Mouse (Mus musculus) CH12.LX (cell line): Measurements from ENCODE around the gene Egfl7. TPM values are rescaled to one million over a fixed set of nuclear protein-coding genes. Genes with fewer than 3 reads are reported as not detected.

Source experiments
- DNase-seq: peaks from one replicate; pipeline ENCODE4 v3.0.0-alpha.2; 2013; ENCODE audit errors: extremely low read depth
- H3K27ac ChIP-seq: 2 replicates; pipeline ENCODE4 v1.5.1; 2012; ENCODE audit warnings: low read depth, mild to moderate bottlenecking, control low read depth, moderate library complexity; ENCODE audit not compliant: insufficient read depth
- H3K27me3 ChIP-seq: replicated peaks from 2 replicates; pipeline ENCODE3; 2012; ENCODE audit warnings: inconsistent platforms
- H3K36me3 ChIP-seq, 2 experiments: replicated peaks in 1 of 2; 2 replicates each; pipeline versions ENCODE3 to v1.6.1; 2012; ENCODE audit warnings: inconsistent platforms in 1 of 2, low read length in 1 of 2, mild to moderate bottlenecking in 1 of 2, mixed read lengths in 1 of 2, moderate library complexity in 1 of 2; ENCODE audit not compliant: control insufficient read depth in 1 of 2, insufficient read depth in 1 of 2
- H3K4me1 ChIP-seq, 2 experiments: 2 replicates each; pipeline ENCODE4 v1.6.1; 2012; ENCODE audit warnings: inconsistent platforms in 1 of 2, moderate library complexity in 1 of 2; ENCODE audit not compliant: insufficient read depth in 2 of 2, control insufficient read depth in 1 of 2
- H3K4me2 ChIP-seq: 2 replicates; pipeline ENCODE4 v1.6.1; 2012; ENCODE audit warnings: low read depth, mild to moderate bottlenecking, control low read depth; ENCODE audit not compliant: poor library complexity, insufficient read depth, severe bottlenecking
- H3K4me3 ChIP-seq, 3 experiments: fragments of 150-350 bp in 1 of 3; sonication (generic) in 1 of 3; replicated peaks in 1 of 3; 2 replicates each; pipeline versions ENCODE3 to v1.5.1; 2011 to 2012; ENCODE audit warnings: low read depth in 2 of 3, low read length in 2 of 3, mild to moderate bottlenecking in 2 of 3, moderate library complexity in 2 of 3, control low read depth in 1 of 3, improper control_type of control experiment in 1 of 3, inconsistent platforms in 1 of 3, mixed read lengths in 1 of 3; ENCODE audit not compliant: poor library complexity in 1 of 3
- H3K79me2 ChIP-seq: replicated peaks from 2 replicates; pipeline ENCODE4 v1.6.1; 2012; ENCODE audit warnings: mild to moderate bottlenecking, moderate library complexity; ENCODE audit not compliant: control insufficient read depth, poor library complexity, insufficient read depth, severe bottlenecking; ENCODE audit errors: extremely low read depth
- H3K9ac ChIP-seq: 2 replicates; pipeline ENCODE4 v1.6.1; 2012; ENCODE audit warnings: low read depth, mild to moderate bottlenecking, control low read depth, moderate library complexity; ENCODE audit not compliant: insufficient read depth
- H3K9me3 ChIP-seq: replicated peaks from 2 replicates; pipeline ENCODE3; 2012; ENCODE audit warnings: low read length, inconsistent platforms, mixed read lengths
- CHD1 ChIP-seq: IDR thresholded peaks from 2 replicates; pipeline ENCODE4 v1.6.1; 2012; ENCODE audit warnings: low read depth, low read length, improper control_type of control experiment, inconsistent platforms
- GABPA ChIP-seq: IDR thresholded peaks from 2 replicates; pipeline ENCODE4 v1.6.1; 2012; ENCODE audit warnings: low read depth, low read length, improper control_type of control experiment, inconsistent platforms; ENCODE audit not compliant: insufficient replicate concordance
- JUN ChIP-seq: IDR thresholded peaks from 2 replicates; pipeline ENCODE4 v1.6.1; 2011; ENCODE audit warnings: low read depth, mild to moderate bottlenecking, low read length, improper control_type of control experiment, moderate library complexity; ENCODE audit not compliant: insufficient read depth
- MAFK ChIP-seq: IDR thresholded peaks from 2 replicates; pipeline ENCODE4 v1.6.1; 2011; ENCODE audit warnings: low read length, improper control_type of control experiment; ENCODE audit not compliant: insufficient replicate concordance
- MAX ChIP-seq: IDR thresholded peaks from 2 replicates; pipeline ENCODE4 v1.6.1; 2011; ENCODE audit warnings: low read length, improper control_type of control experiment
- NRF1 ChIP-seq: IDR thresholded peaks from 2 replicates; pipeline ENCODE4 v1.6.1; 2014; ENCODE audit warnings: low read depth, mild to moderate bottlenecking, inconsistent platforms, low read length, improper control_type of control experiment, moderate library complexity
- POLR2A ChIP-seq: IDR thresholded peaks from 2 replicates; pipeline ENCODE4 v1.6.1; 2011; ENCODE audit warnings: low read depth, mild to moderate bottlenecking, improper control_type of control experiment, low read length
- POLR2AphosphoS2 ChIP-seq: IDR thresholded peaks from 2 replicates; pipeline ENCODE4 v1.6.1; 2011; ENCODE audit warnings: low read depth, low read length, improper control_type of control experiment
- RCOR1 ChIP-seq: conservative IDR thresholded peaks from 2 replicates; pipeline ENCODE4 v1.6.1; 2012; ENCODE audit warnings: low read depth, mild to moderate bottlenecking, inconsistent platforms, low read length, improper control_type of control experiment
- TBP ChIP-seq: conservative IDR thresholded peaks from 2 replicates; pipeline ENCODE4 v1.6.1; 2011; ENCODE audit warnings: low read depth, low read length, improper control_type of control experiment
- ZKSCAN1 ChIP-seq: IDR thresholded peaks from 2 replicates; pipeline ENCODE4 v1.6.1; 2012; ENCODE audit warnings: low read depth, inconsistent platforms, low read length, improper control_type of control experiment, borderline replicate concordance
- ZMIZ1 ChIP-seq: IDR thresholded peaks from 2 replicates; pipeline ENCODE4 v1.6.1; 2012; ENCODE audit warnings: low read depth, mild to moderate bottlenecking, inconsistent platforms, low read length, improper control_type of control experiment
- dilution Hi-C: fragments of 300-500 bp; cut with MboI; formaldehyde crosslinking; loops from 2 replicates; pipeline ENCODE4 v1.14.3; 2020; ENCODE audit warnings: low sequenced_read_pairs; ENCODE audit not compliant: extremely low pct_unique_long_range_greater_than_20kb, extremely low pct_ligation_motif_present
- in situ Hi-C: fragments of 300-500 bp; cut with MboI; formaldehyde crosslinking; loops from 3 replicates; pipeline ENCODE4 v1.14.3; 2019; ENCODE audit warnings: low sequenced_read_pairs, low pct_ligation_motif_present, low pct_unique_long_range_greater_than_20kb, mixed read lengths
- polyA plus RNA-seq: library from polyadenylated mRNA; unstranded; fragments of >175 nt; gene quantifications from 2 replicates; pipeline ENCODE4 v1.2.1, GENCODE M21; 2012; ENCODE audit warnings: low read depth; ENCODE audit not compliant: insufficient read length
- total RNA-seq, 2 experiments: library from RNA; depleted of rRNA; stranded (reverse); fragments of 300-350 nt in 1 of 2; fragments of >200 nt in 1 of 2; gene quantifications; 2 replicates each; pipeline ENCODE4 v1.2.3; 2012 to 2014

Gene Egfl7
- total and polyA plus RNA-seq, 3 experiments: 20.1 to 39.3 (median 24.7) TPM

- H3K36me3 ChIP-seq: peaks cover 40 to 52% of the 10 kb centered on the region in 2 experiments
- TF ChIP-seq CHD1 (no peak), POLR2AphosphoS2 (peak; percentile 29; the same call in 1 of the 2 replicates), MAFK (no peak), RCOR1 (no peak), TBP (no peak), ZMIZ1 (peak; percentile 23; the same call in 1 of the 2 replicates), GABPA (no peak), MAX (no peak)
- TF ChIP-seq, all 38 proteins: peak for 2
- H3K4me3 ChIP-seq: no peak overlapping the region
- peak; percentile 38 for DNase-seq
- no peak overlapping the region for H3K4me2 ChIP-seq
- no peaks in the 10 kb centered on the region for H3K27me3 ChIP-seq
- no peak overlapping the region for H3K9ac ChIP-seq
- in situ Hi-C loops: no loop called here
- H3K79me2 ChIP-seq: peaks cover 29% of the 10 kb centered on the region
- dilution Hi-C loops: no loop called here
- H3K9me3 ChIP-seq: no peaks in the 10 kb centered on the region
- peaks cover 10 to 48% of the 10 kb centered on the region in 2 experiments for H3K4me1 ChIP-seq
- no peak overlapping the region for H3K27ac ChIP-seq
Observed at GRCm38 (mm10) chr2:26635489-26636324, 55.9 kb downstream of the Egfl7 start.

- H3K9me3 ChIP-seq: no peaks in the 10 kb centered on the region
- no peak overlapping the region for H3K27ac ChIP-seq
- no peak overlapping the region for H3K4me3 ChIP-seq
- no peak overlapping the region for H3K9ac ChIP-seq
- H3K4me2 ChIP-seq: no peak overlapping the region
- in situ Hi-C loops: no loop called here
- TF ChIP-seq NRF1 (no peak), JUN (no peak), POLR2A (no peak; the same call in 1 of the 2 replicates), ZKSCAN1 (no peak)
- no peaks in the 10 kb centered on the region for H3K27me3 ChIP-seq
- peaks cover 6 to 46% of the 10 kb centered on the region in 2 experiments for H3K4me1 ChIP-seq
- H3K79me2 ChIP-seq: peaks cover 29% of the 10 kb centered on the region
- no peak for DNase-seq
- peaks cover 40 to 52% of the 10 kb centered on the region in 2 experiments for H3K36me3 ChIP-seq
- dilution Hi-C loops: no loop called here
Observed at GRCm38 (mm10) chr2:26636325-26636635, 56.5 kb downstream of the Egfl7 start.
